Mouse (Mus musculus) liver (tissue): ENCODE results near the gene Tmem165.

Experiments used
- DNase-seq: peaks from one replicate; pipeline ENCODE4 v3.0.0-alpha.2; 2020; ENCODE audit warnings: mixed read lengths

Tmem165 gene

GRCm38 (mm10) chr5:76246539-76246938 is 62.9 kb downstream of the Tmem165 start:
- DNase-seq = no peak

GRCm38 (mm10) chr5:76250948-76251347 is 67.3 kb downstream of the Tmem165 start:
- no peak for DNase-seq
